Mouse (Mus musculus) olfactory bulb, adult 2 months (tissue): ENCODE results near the gene Pmpca.

Experiments
- CTCF ChIP-seq: fragments of 200-500 bp; IDR thresholded peaks from 2 replicates; pipeline ENCODE4 v1.5.1; 2012; ENCODE audit warnings: low read depth, mild to moderate bottlenecking, low read length, moderate library complexity; ENCODE audit not compliant: insufficient read depth
- POLR2A ChIP-seq: fragments of 200-500 bp; IDR thresholded peaks from 2 replicates; pipeline ENCODE4 v1.6.1; 2012; ENCODE audit warnings: mild to moderate bottlenecking, low read depth, low read length, moderate library complexity; ENCODE audit not compliant: insufficient read depth

DNA sequence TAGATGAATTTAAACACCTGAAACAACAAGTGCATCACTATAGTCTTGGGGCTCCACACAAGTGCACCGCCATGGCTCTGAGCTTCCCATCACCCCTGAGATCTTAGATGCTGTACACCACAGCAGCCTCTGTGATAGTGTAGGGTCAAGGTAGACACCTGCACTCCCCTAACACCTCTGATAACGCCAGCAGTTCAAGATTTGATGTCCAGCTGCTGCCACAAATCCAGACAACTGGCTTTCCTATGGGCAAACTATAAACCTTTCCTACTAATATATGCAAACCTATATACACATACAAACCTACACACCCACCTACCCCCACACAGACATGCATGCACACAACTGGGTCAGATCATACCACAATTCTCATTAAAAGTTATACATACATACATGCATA is 35.4 kb downstream of the Pmpca start:
- TF ChIP-seq POLR2A: no peak
- no peak for TF ChIP-seq CTCF
